Mouse (Mus musculus) B cell, adult 62 days (primary cell): ENCODE data around the gene Lrrc14b. TPM values are rescaled to one million over a fixed set of nuclear protein-coding genes. Genes with fewer than 3 reads are reported as not detected.

Experiments used
- total RNA-seq: library from RNA; stranded (reverse); gene quantifications from 4 replicates; pipeline ENCODE4 v1.2.4, GENCODE M21; 2023

Gene Lrrc14b
- not detected in 4 replicates for total RNA-seq

GRCm38 (mm10) chr13:74363859-74364235 lies at the start of gene Lrrc14b:
Gene Lrrc14b (minus strand): TSS chr13:74364005.

GRCm38 (mm10) chr13:74399298-74399839 lies 35.6 kb upstream of the Lrrc14b start, which contains the start of gene Ftl1-ps1:
Gene Ftl1-ps1 (plus strand): TSS chr13:74399694.

DNA sequence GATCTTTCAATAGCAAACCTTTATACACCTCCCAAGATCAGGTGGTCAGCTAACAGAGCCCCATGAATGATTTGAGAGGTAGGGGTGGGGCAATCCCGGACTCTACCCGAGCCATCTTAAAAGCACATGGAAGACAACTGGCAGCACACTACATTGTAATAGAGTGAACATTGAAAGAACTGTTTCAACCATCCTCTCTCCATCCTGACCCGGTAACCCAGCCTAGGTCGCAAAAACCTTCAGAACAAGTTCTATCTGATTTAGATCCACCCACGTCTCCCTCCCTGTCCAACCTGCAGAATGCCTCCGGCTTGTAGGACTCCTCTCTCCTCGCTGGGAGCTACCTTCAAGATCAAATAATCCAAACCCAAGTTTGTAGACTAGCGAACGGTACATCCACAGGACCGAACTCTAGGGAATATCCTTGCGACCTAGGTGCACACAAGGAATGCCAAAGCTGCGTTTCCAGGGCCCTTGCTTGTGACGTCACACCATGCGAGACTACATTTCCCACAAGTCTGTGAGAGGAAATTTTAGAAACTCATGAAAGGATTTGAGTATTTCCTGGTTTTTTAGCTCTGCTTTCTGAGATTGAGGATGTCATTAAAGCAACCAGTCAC lies 26.7 kb upstream of the Lrrc14b start, which contains the start of gene Zfp72:
Zfp72 (minus strand) TSS at position 466 of the 620 bp plus-strand sequence.

DNA sequence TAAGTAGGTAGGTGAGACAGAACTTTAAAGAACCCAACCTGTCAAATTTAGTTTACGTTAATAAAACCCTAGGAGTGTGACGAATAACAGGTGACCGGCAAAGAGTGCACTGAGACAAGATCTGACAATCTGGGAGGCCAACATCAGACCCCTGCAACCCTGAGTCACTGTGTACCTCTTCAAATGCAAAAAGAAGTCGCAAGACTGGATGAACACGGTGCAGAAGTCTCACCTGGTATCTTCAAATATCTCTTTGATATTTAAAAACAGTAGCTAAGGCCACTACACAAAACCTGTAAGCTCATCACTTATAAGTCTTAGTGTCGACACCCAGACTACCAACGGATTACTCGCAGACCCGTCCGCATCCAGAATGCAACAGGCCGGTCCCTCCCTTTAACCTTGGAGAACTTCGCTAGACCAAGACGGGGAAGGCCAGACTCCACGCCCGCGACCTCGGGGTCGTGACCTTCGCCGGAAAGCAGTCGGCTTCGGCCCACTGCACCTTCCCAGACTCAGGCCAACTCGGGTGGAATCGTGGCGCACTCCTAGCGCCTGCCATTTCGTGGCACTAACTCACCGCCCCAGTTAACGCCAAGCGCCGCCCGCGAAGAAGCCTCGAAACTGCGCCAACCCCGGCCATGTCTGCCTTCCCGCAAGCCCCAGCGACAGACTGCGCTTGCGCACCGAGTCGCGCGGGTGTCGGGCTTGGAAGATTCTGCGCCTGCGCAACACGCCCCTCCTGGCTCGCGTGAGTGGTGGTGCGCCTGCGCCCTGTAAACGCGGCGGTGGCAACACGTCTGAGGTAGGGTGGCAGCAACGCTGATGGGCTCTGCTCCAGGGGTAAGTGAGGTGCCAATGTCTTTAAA lies 14.0 kb downstream of the Lrrc14b start, which contains the start of the genes Sdha and Ccdc127:
Sdha (minus strand) TSS at position 715 of the 869 bp plus-strand sequence.
Ccdc127 (plus strand) TSS at position 744 of the 869 bp plus-strand sequence.

DNA sequence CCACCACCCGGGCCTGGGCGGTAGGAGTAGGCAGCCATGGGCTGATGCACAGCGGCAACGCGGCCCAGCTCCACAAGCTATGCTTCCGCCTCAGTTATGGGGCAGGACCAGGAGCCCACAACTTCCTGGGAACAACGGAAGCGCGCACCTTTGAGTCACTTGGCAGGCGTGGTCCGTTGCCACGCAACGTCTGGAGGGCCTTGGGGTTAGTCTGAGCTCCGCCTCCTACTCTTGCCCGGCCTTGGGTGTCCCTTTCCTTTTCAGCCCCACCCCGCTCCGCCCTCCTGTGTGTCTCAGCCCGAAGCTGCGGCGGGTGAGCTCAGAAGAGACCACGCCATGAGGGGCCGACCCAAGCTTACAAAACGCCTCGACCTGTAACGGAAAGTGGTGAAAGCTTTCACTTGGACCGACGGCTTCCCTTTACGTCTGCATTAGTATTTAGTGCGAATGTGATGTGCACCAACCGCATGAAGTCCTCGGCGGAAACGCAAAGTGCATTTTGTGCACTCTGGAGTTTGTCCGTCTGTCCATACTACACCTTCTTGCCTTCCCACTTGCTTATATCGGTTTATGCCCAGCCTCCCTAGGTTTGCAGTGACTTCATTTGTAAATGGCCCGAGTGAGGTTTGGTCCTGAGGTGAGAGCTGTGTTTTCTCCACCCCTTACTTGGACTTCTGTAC lies 46.5 kb downstream of the Lrrc14b start, which contains the start of gene Pdcd6:
Pdcd6 (minus strand) TSS at position 411 of the 680 bp plus-strand sequence.

Other genes starting within 250 kb of the Lrrc14b start
- gene Slc9a3, start 242.5 kb downstream of the Lrrc14b start, total RNA-seq, result 0.12 TPM in 1 of 4 replicates, not detected in the others
- 42.6 to 53.7 TPM (median 47.5 TPM) in 4 replicates for gene Exoc3, start 155.3 kb downstream of the Lrrc14b start, total RNA-seq
- gene Ahrr, start 71.7 kb downstream of the Lrrc14b start, total RNA-seq, result 0.13 TPM in 1 of 4 replicates, not detected in the others
- gene Pdcd6, start 46.4 kb downstream of the Lrrc14b start, total RNA-seq, result 69.5 to 80.3 TPM (median 74.6 TPM) in 4 replicates
- gene Sdha, start 13.7 kb downstream of the Lrrc14b start, total RNA-seq, result 148 to 207 TPM (median 169 TPM) in 4 replicates
- gene Ccdc127, start 13.7 kb downstream of the Lrrc14b start, total RNA-seq, result 15.1 to 22.1 TPM (median 18.5 TPM) in 4 replicates
- gene Zfp72, start 26.8 kb upstream of the Lrrc14b start, total RNA-seq, result 1.5 to 2.7 TPM (median 1.8 TPM) in 4 replicates
- 598 to 630 TPM (median 617 TPM) in 4 replicates for gene Ftl1-ps1, start 35.7 kb upstream of the Lrrc14b start, total RNA-seq
- gene Zfp825, start 130.0 kb upstream of the Lrrc14b start, total RNA-seq, result 4.8 to 6.8 TPM (median 5.3 TPM) in 4 replicates